Mouse (Mus musculus): ENCODE results near the gene Rapgef4.

DNA sequence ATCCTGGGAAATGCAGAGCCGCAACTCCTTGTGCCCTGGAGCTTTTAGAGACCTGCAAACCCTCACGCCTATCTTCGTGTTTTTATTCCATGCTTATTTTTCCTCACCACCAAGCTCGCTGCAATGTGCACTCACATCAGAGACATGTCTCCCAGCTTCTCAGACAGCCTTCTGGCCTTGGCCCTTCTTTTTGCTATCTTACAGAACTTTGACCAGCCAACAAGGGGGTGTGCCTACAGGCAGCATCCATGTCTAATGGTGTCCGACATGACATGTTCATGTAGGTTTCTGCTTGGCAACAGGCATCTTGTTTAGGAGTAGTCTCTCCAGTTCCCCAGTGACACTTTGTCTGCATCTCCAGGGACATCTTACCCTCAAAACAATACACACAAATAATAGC is 56.3 kb downstream of the Rapgef4 start:
- no peak for TF ChIP-seq CTCF (IDR thresholded peaks at IDR 0.05; ENCODE audit: borderline replicate concordance, insufficient read depth, low read depth, low read length)
- TF ChIP-seq POLR2A (IDR thresholded peaks at IDR 0.05; ENCODE audit: borderline replicate concordance, insufficient read depth, low read length), result no peak
